Mouse (Mus musculus): Measurements from ENCODE around the gene Cep295nl. TPM values are rescaled to one million over a fixed set of nuclear protein-coding genes. Genes with fewer than 3 reads are reported as not detected.

Cep295nl gene
- polyA plus RNA-seq, 1 experiment = 1.4 TPM

GRCm38 (mm10) chr11:118354636-118355191, 12.4 kb upstream of the Cep295nl start:
- H3K79me3 ChIP-seq (ENCODE audit: low read depth) = peaks cover 52% of the 10 kb centered on the region
- TF ChIP-seq FOSL1 (IDR thresholded peaks at IDR 0.05; ENCODE audit: insufficient read depth, low read length, poor library complexity, severe bottlenecking) = no peak
- TF ChIP-seq CTCF (IDR thresholded peaks at IDR 0.05; ENCODE audit: control insufficient read depth, insufficient read depth, insufficient read length) = no peak
- no peak for TF ChIP-seq MYOD1 (IDR thresholded peaks at IDR 0.05; ENCODE audit: control insufficient read depth, insufficient read length, low read depth)
- TF ChIP-seq MYOG (IDR thresholded peaks at IDR 0.05; ENCODE audit: control insufficient read depth, extremely low read depth, insufficient read length) = no peak
- TF ChIP-seq USF1 (IDR thresholded peaks at IDR 0.05; ENCODE audit: low read depth) = no peak
- no peak for TF ChIP-seq CEBPB (IDR thresholded peaks at IDR 0.05; ENCODE audit: low read depth)
- TF ChIP-seq MAX (IDR thresholded peaks at IDR 0.05) = no peak
- H3ac ChIP-seq (ENCODE audit: control insufficient read depth, insufficient read length, low read depth) = peak overlapping the region; percentile 88
- H3K79me2 ChIP-seq (ENCODE audit: control insufficient read depth, insufficient read depth) = peaks cover 58% of the 10 kb centered on the region
- no peaks in the 10 kb centered on the region for H3K27me3 ChIP-seq (ENCODE audit: control insufficient read depth, insufficient read depth, insufficient read length)
- peaks cover 35% of the 10 kb centered on the region for H3K36me3 ChIP-seq (ENCODE audit: control insufficient read depth, insufficient read depth)
- H3K4me3 ChIP-seq (ENCODE audit: insufficient read depth, poor library complexity, severe bottlenecking) = peak overlapping the region; percentile 98

GRCm38 (mm10) chr11:118349494-118349893, 7.2 kb upstream of the Cep295nl start:
- H3K27me3 ChIP-seq (ENCODE audit: control insufficient read depth, insufficient read depth, insufficient read length) = no peaks in the 10 kb centered on the region
- TF ChIP-seq CEBPB (IDR thresholded peaks at IDR 0.05; ENCODE audit: low read depth) = no peak
- peak; percentile 71 for TF ChIP-seq MYOD1 (IDR thresholded peaks at IDR 0.05; ENCODE audit: control insufficient read depth, insufficient read length, low read depth)
- H3K4me3 ChIP-seq (ENCODE audit: insufficient read depth, poor library complexity, severe bottlenecking) = no peak overlapping the region
- H3ac ChIP-seq (ENCODE audit: control insufficient read depth, insufficient read length, low read depth) = no peak overlapping the region
- H3K36me3 ChIP-seq (ENCODE audit: control insufficient read depth, insufficient read depth) = peaks cover 51% of the 10 kb centered on the region
- H3K79me3 ChIP-seq (ENCODE audit: low read depth) = peaks cover 97% of the 10 kb centered on the region
- peaks cover 100% of the 10 kb centered on the region for H3K79me2 ChIP-seq (ENCODE audit: control insufficient read depth, insufficient read depth)

DNA sequence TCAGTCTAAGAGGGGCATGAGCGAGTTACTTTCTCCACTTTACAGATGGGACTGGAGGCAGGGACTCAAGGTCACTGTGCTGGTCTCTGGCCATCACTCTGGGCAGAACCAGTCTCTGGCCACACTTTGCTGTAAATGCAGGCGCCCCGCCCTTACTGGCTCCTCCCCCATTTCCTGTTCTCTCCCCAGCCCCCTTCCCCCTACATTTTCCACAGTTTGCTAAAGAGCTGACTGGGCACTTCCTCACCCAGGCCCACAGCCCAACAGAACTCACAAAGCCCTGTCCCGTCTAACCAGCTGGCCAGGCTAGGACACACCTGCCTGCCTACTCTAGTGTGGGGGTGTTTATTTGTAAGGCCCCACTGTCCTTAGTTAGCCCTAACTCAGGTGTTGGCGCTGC, 6.6 kb upstream of the Cep295nl start:
- no peaks in the 10 kb centered on the region for H3K27me3 ChIP-seq (ENCODE audit: control insufficient read depth, insufficient read depth, insufficient read length)
- H3K36me3 ChIP-seq (ENCODE audit: control insufficient read depth, insufficient read depth) = peaks cover 51% of the 10 kb centered on the region
- no peak for TF ChIP-seq MAX (IDR thresholded peaks at IDR 0.05)
- H3K4me3 ChIP-seq (ENCODE audit: insufficient read depth, poor library complexity, severe bottlenecking) = no peak overlapping the region
- no peak overlapping the region for H3ac ChIP-seq (ENCODE audit: control insufficient read depth, insufficient read length, low read depth)
- H3K79me2 ChIP-seq (ENCODE audit: control insufficient read depth, insufficient read depth) = peaks cover 100% of the 10 kb centered on the region
- H3K79me3 ChIP-seq (ENCODE audit: low read depth) = peaks cover 97% of the 10 kb centered on the region

DNA sequence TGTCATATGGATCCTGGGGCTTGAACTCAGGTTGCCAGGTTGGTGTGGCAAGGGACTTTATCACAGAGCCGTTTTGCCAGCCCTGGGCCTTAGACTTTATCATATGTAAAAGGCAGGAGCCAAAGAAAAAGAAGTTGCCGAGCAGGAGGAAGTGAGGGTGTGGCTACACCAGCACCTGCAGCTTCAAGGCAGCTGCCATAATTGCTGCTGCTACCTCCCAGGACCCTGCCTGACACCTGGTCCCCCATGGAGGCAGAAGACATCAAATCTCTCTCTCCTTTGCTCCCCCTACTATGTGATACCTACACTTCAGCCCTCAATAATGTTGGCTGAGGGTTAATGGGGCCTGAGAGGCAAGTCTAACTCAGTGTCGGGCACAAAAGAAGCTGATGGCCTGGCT, 6.1 kb upstream of the Cep295nl start:
- TF ChIP-seq USF1 (IDR thresholded peaks at IDR 0.05; ENCODE audit: low read depth) (no peak), MAX (IDR thresholded peaks at IDR 0.05) (no peak), CEBPB (IDR thresholded peaks at IDR 0.05; ENCODE audit: low read depth) (no peak), MYOD1 (IDR thresholded peaks at IDR 0.05; ENCODE audit: control insufficient read depth, insufficient read length, low read depth) (no peak), CTCF (IDR thresholded peaks at IDR 0.05; ENCODE audit: control insufficient read depth, insufficient read depth, insufficient read length) (no peak), FOSL1 (IDR thresholded peaks at IDR 0.05; ENCODE audit: insufficient read depth, low read length, poor library complexity, severe bottlenecking) (no peak), MYOG (IDR thresholded peaks at IDR 0.05; ENCODE audit: control insufficient read depth, extremely low read depth, insufficient read length) (no peak)
- Histone ChIP-seq H3K36me3 (ENCODE audit: control insufficient read depth, insufficient read depth) (peaks cover 52% of the 10 kb centered on the region), H3K79me3 (ENCODE audit: low read depth) (peaks cover 97% of the 10 kb centered on the region), H3K27me3 (ENCODE audit: control insufficient read depth, insufficient read depth, insufficient read length) (no peaks in the 10 kb centered on the region), H3K4me3 (ENCODE audit: insufficient read depth, poor library complexity, severe bottlenecking) (no peak overlapping the region), H3ac (ENCODE audit: control insufficient read depth, insufficient read length, low read depth) (no peak overlapping the region), H3K79me2 (ENCODE audit: control insufficient read depth, insufficient read depth) (peaks cover 100% of the 10 kb centered on the region)

- peaks cover 100% of the 10 kb centered on the region for H3K79me2 ChIP-seq (ENCODE audit: control insufficient read depth, insufficient read depth)
- no peak overlapping the region for H3K4me3 ChIP-seq (ENCODE audit: insufficient read depth, poor library complexity, severe bottlenecking)
- H3ac ChIP-seq (ENCODE audit: control insufficient read depth, insufficient read length, low read depth) = no peak overlapping the region
- H3K27me3 ChIP-seq (ENCODE audit: control insufficient read depth, insufficient read depth, insufficient read length) = no peaks in the 10 kb centered on the region
- H3K79me3 ChIP-seq (ENCODE audit: low read depth) = peaks cover 97% of the 10 kb centered on the region
- H3K36me3 ChIP-seq (ENCODE audit: control insufficient read depth, insufficient read depth) = peaks cover 52% of the 10 kb centered on the region
- TF ChIP-seq FOSL1 (IDR thresholded peaks at IDR 0.05; ENCODE audit: insufficient read depth, low read length, poor library complexity, severe bottlenecking) (no peak), USF1 (IDR thresholded peaks at IDR 0.05; ENCODE audit: low read depth) (no peak), MAX (IDR thresholded peaks at IDR 0.05) (no peak), CEBPB (IDR thresholded peaks at IDR 0.05; ENCODE audit: low read depth) (no peak), MYOG (IDR thresholded peaks at IDR 0.05; ENCODE audit: control insufficient read depth, extremely low read depth, insufficient read length) (no peak), CTCF (IDR thresholded peaks at IDR 0.05; ENCODE audit: control insufficient read depth, insufficient read depth, insufficient read length) (no peak), MYOD1 (IDR thresholded peaks at IDR 0.05; ENCODE audit: control insufficient read depth, insufficient read length, low read depth) (no peak)
Measured at GRCm38 (mm10) chr11:118347911-118348310, 5.6 kb upstream of the Cep295nl start.

GRCm38 (mm10) chr11:118347391-118347790, 5.1 kb upstream of the Cep295nl start:
- Histone ChIP-seq H3K4me3 (ENCODE audit: insufficient read depth, poor library complexity, severe bottlenecking) (no peak overlapping the region), H3K79me2 (ENCODE audit: control insufficient read depth, insufficient read depth) (peaks cover 100% of the 10 kb centered on the region)

More at GRCm38 (mm10) chr11:118347391-118347790, 5.1 kb upstream of the Cep295nl start:
- H3K79me3 ChIP-seq (ENCODE audit: low read depth) = peaks cover 97% of the 10 kb centered on the region
- peaks cover 52% of the 10 kb centered on the region for H3K36me3 ChIP-seq (ENCODE audit: control insufficient read depth, insufficient read depth)
- H3K27me3 ChIP-seq (ENCODE audit: control insufficient read depth, insufficient read depth, insufficient read length) = no peaks in the 10 kb centered on the region
- TF ChIP-seq MYOD1 (IDR thresholded peaks at IDR 0.05; ENCODE audit: control insufficient read depth, insufficient read length, low read depth) = no peak
- TF ChIP-seq CEBPB (IDR thresholded peaks at IDR 0.05; ENCODE audit: low read depth) = no peak
- TF ChIP-seq MYOG (IDR thresholded peaks at IDR 0.05; ENCODE audit: control insufficient read depth, extremely low read depth, insufficient read length) = no peak
- no peak for TF ChIP-seq FOSL1 (IDR thresholded peaks at IDR 0.05; ENCODE audit: insufficient read depth, low read length, poor library complexity, severe bottlenecking)
- no peak for TF ChIP-seq MAX (IDR thresholded peaks at IDR 0.05)
- TF ChIP-seq USF1 (IDR thresholded peaks at IDR 0.05; ENCODE audit: low read depth) = no peak
- TF ChIP-seq CTCF (IDR thresholded peaks at IDR 0.05; ENCODE audit: control insufficient read depth, insufficient read depth, insufficient read length) = no peak
- no peak overlapping the region for H3ac ChIP-seq (ENCODE audit: control insufficient read depth, insufficient read length, low read depth)
